ENCODE assay signal across 10 mouse cellular contexts in the genomic region with DNA sequence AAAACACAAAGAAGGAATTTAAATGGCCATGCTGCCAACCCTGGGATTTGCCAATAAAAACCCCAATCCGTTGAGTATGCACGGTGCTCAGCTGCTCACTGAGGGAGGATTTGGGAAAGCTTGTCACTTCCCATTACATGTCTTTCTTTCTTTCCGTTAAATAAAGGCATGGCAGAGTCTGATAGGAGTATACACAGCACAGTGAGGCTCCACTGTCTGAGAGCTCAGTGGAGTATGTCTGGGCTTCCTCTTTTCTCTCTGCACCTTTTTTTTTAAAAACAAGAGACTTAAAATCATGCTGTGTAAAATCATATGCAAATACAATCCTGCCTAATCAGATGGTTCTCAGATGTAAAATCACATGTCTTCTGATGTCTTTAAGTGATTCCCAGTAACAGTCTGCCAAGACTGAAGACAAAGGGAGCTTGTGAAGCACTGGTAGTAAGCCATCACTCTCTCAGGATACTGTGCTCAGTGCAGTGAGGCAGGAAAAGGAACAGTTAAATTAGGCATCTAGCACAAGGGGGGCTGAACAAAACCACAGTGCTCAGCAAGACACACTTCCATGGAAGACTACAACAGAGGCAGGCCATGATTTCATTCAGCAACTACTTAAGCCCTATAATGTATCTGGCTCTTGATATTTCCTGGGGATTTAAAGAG. TPM values are rescaled to one million over a fixed set of nuclear protein-coding genes. Genes with fewer than 3 reads are reported as not detected.
A peak's percentile ranks its signal among the peaks of the same experiment; 100 is the strongest.
DNase-seq lines count a peak whose midpoint lies in the region; ATAC-seq lines count a peak whose summit lies in the region.
"Had no signal": no experiment of that assay in that cellular context is flagged by ENCODE, and none has a peak within 500 bp of the region (broad histone marks: within the 10 kb centered on the region; RNA-seq: fewer than 3 reads in every experiment).

No protein-coding gene starts in this region.

- 63% methylated on average over 3 of the region's 3 CpGs for WGBS in neural tube, embryonic 13.5 days
- WGBS in forebrain, embryonic 15.5 days: 20% methylated on average over 3 of the region's 3 CpGs
- 56% methylated on average over 3 of the region's 3 CpGs for WGBS in midbrain, embryonic 11.5 days

- peak overlapping the region; percentile 75 for H3K27ac ChIP-seq in neural tube, embryonic 13.5 days (replicated peaks)
- H3K27ac ChIP-seq in forebrain, embryonic 15.5 days (replicated peaks): peak overlapping the region; percentile 93
- peak overlapping the region; percentile 10; the same call in 1 of the 2 replicates for H3K27ac ChIP-seq in midbrain, embryonic 11.5 days (ENCODE audit: low read depth, low read length)
- H3K27ac ChIP-seq: embryonic facial prominence, embryonic 13.5 days; kidney, postnatal 0 days; liver, embryonic 14.5 days had no signal

- H3K4me1 ChIP-seq in neural tube, embryonic 13.5 days (replicated peaks): 0 out of 2 replicates have a peak, but pooled peaks cover 10% of the 10 kb centered on the region
- peaks cover 21% of the 10 kb centered on the region for H3K4me1 ChIP-seq in forebrain, embryonic 15.5 days
- H3K4me1 ChIP-seq in midbrain, embryonic 11.5 days (ENCODE audit: control insufficient read depth, insufficient read depth, low read length): no peaks in the 10 kb centered on the region
- H3K4me1 ChIP-seq: embryonic facial prominence, embryonic 13.5 days had no signal

- H3K9ac ChIP-seq in neural tube, embryonic 13.5 days: no peak overlapping the region
- peak overlapping the region; percentile 6; the same call in 1 of the 2 replicates for H3K9ac ChIP-seq in forebrain, embryonic 15.5 days (replicated peaks)
- H3K9ac ChIP-seq in midbrain, embryonic 11.5 days (ENCODE audit: low read length): no peak overlapping the region
- H3K9ac ChIP-seq: embryonic facial prominence, embryonic 13.5 days; liver, embryonic 14.5 days had no signal

- no peak overlapping the region for H3K4me3 ChIP-seq in neural tube, embryonic 13.5 days
- no peak overlapping the region for H3K4me3 ChIP-seq in forebrain, embryonic 15.5 days
- no peak overlapping the region for H3K4me3 ChIP-seq in midbrain, embryonic 11.5 days (ENCODE audit: low read depth, low read length)
- H3K4me3 ChIP-seq: embryonic facial prominence, embryonic 13.5 days had no signal

- H3K4me2 ChIP-seq in neural tube, embryonic 13.5 days: no peak overlapping the region
- H3K4me2 ChIP-seq in forebrain, embryonic 15.5 days (replicated peaks): 0 out of 2 replicates have a peak overlapping the region, but pooled peaks have one; percentile 12
- no peak overlapping the region for H3K4me2 ChIP-seq in midbrain, embryonic 11.5 days
- H3K4me2 ChIP-seq: embryonic facial prominence, embryonic 13.5 days had no signal

- H3K36me3 ChIP-seq in neural tube, embryonic 13.5 days: peaks cover 32% of the 10 kb centered on the region
- peaks cover 4% of the 10 kb centered on the region; the same call in 1 of the 2 replicates for H3K36me3 ChIP-seq in forebrain, embryonic 15.5 days
- 0 out of 2 replicates have a peak, but pooled peaks cover 3% of the 10 kb centered on the region for H3K36me3 ChIP-seq in midbrain, embryonic 11.5 days (ENCODE audit: control insufficient read depth, insufficient read depth, low read length)

- no peaks in the 10 kb centered on the region for H3K9me3 ChIP-seq in neural tube, embryonic 13.5 days
- no peaks in the 10 kb centered on the region for H3K9me3 ChIP-seq in forebrain, embryonic 15.5 days
- H3K9me3 ChIP-seq in midbrain, embryonic 11.5 days (ENCODE audit: control insufficient read depth, low read length): no peaks in the 10 kb centered on the region
- H3K9me3 ChIP-seq: embryonic facial prominence, embryonic 13.5 days had no signal

- ATAC-seq in neural tube, embryonic 13.5 days (ENCODE audit: low read depth): peak; percentile 79
- ATAC-seq in forebrain, embryonic 15.5 days (replicated peaks): peak; percentile 93
- peak; percentile 72 for ATAC-seq in midbrain, embryonic 11.5 days (ENCODE audit: low FRiP score)

- H3K27me3 ChIP-seq in neural tube, embryonic 13.5 days: no peaks in the 10 kb centered on the region
- H3K27me3 ChIP-seq in forebrain, embryonic 15.5 days: no peaks in the 10 kb centered on the region
- H3K27me3 ChIP-seq in midbrain, embryonic 11.5 days (ENCODE audit: control insufficient read depth, insufficient read depth, low read length): no peaks in the 10 kb centered on the region
- H3K27me3 ChIP-seq: embryonic facial prominence, embryonic 13.5 days had no signal

- no peak for DNase-seq in neural tube, embryonic 10.5 days (ENCODE audit: extremely low spot score, low spot score)
- no peak for DNase-seq in midbrain, embryonic 11.5 days (ENCODE audit: low spot score, missing footprints)
- no peak for DNase-seq in lung, postnatal 10 days
- DNase-seq in heart, postnatal 10 days: no peak
- no peak for DNase-seq in cerebellum, postnatal 14 days

- intact Hi-C loops in heart, postnatal 10 days (cut with DNase I): no loop called here

RNA-seq across cellular contexts. Expression of gene Insig2, which starts 17.5 kb away (rescaled TPM):
- 42.4 and 48.6 TPM in 2 replicates for polyA plus RNA-seq in neural tube, embryonic 13.5 days (2015; fragmentation: Nextera tagmentation; extraction: Ambion mirVana)
- 40.5 and 44.4 TPM in 2 replicates for polyA plus RNA-seq in forebrain, embryonic 15.5 days (2015; fragmentation: Nextera tagmentation; extraction: Ambion mirVana)
- 16.9 and 17.8 TPM in 2 replicates for polyA plus RNA-seq in midbrain, embryonic 11.5 days (2014; fragmentation: Nextera tagmentation; extraction: Ambion mirVana)
- 10 to 100 TPM; 48.0 to 55.9 TPM for total RNA-seq in heart, postnatal 10 days (2021)

Comparison
In these comparisons a context has a peak if more than half of its experiments do, and no peak if none do; other contexts are left out.
1. H3K27ac ChIP-seq: peak in every context shown above with its lines; median percentile 93 in forebrain, embryonic 15.5 days; 75 in neural tube, embryonic 13.5 days; 10 in midbrain, embryonic 11.5 days.